Mouse (Mus musculus) c-Kit-positive CD71-positive TER-119-positive erythroid progenitor cells, embryonic 14.5 days (primary cell): ENCODE data around the gene Nsmce1.

ENCODE experiments used
- DNase-seq: peaks from one replicate; pipeline ENCODE4 v3.0.0-alpha.2; 2013; ENCODE audit warnings: low spot score

The Nsmce1 gene

GRCm38 (mm10) chr7:125491760-125492159, 364 bp upstream of the Nsmce1 start:
- DNase-seq: no peak

GRCm38 (mm10) chr7:125489636-125490035, 1.8 kb downstream of the Nsmce1 start:
- no peak for DNase-seq

DNA sequence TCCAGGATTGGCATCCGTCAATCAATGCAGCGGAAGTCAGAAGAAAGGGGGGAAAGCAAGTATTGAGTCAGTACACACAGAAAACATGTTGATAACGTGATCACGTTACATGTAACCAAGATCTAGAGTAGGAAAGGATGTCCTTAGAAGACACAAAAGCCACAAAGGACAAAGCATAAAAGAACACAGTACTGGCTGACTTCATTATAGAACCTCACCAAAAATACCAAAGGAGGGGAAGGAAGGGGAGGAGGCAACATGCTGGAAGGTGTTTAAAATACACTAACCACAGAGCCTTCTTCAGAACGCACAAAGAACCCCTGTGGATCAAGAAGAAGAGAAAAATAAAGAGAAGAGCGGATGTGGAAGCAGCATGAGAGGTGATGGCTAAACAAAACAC, 2.7 kb downstream of the Nsmce1 start:
- DNase-seq: no peak

- DNase-seq: no peak
These were observed 4.3 kb downstream of the Nsmce1 start for GRCm38 (mm10) chr7:125487126-125487525.

DNA sequence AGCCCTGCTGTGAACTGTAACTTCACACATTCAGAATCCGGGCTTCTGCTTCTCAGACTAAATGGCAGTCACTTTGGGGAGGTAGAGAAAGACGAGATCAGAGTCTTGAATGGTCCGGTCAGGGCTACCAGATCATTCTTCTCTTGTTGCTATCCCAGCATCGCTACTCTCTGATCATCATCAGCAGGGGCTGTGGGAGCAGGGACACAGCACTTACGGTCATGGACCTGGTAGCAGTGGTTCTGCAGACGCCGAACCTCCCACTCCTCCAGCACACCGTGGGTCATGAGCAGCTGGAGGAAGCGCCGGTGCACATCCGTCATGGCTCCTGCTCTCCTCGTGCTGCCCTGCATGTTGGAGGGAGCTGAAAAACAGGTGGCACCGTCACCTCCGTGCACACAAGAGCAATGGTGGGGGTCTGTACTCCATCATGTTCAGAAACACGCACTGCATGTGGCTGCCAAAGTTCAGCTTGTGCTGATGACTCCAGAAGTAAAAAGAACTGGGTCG, 5.2 kb downstream of the Nsmce1 start:
- DNase-seq: no peak

DNA sequence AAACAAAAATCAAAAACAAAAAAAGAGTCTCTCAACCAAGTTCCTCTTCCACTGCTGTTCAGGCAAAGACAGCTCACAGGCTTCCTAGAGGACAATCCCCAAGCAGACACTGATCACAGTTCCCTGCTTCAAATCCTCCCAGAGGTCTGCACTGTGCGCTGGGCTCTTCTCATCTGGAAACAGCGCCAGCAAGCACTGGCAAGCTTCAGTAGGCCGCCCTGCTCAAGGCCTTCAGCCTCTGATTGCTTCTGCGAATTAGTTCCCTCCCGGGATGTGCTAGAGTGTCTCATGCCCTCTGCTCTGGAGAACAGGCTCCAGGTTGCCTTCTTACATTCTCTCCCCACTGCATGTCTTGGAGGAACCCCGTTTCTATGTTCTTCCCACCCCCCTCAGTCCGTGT, 6.6 kb downstream of the Nsmce1 start:
- DNase-seq: no peak

DNA sequence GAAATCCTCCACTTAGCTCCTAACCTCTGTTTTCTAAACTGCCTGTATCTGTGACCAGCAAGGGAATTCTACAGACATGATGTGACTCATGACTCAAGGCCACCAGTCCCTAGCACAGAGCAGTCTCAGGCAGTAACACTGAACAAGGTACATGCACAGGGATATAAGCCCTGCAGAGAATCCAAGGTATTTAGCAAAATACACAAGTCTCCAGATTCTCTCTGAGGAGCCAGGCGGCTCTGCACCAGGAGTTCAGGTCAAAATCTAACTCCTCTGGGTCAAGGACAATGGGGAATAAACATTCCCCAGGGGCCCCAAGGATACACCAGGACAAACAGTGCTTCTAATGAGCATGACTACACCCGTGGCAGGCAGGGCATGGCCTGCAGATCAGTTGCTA, 8.5 kb downstream of the Nsmce1 start:
- DNase-seq: no peak

DNA sequence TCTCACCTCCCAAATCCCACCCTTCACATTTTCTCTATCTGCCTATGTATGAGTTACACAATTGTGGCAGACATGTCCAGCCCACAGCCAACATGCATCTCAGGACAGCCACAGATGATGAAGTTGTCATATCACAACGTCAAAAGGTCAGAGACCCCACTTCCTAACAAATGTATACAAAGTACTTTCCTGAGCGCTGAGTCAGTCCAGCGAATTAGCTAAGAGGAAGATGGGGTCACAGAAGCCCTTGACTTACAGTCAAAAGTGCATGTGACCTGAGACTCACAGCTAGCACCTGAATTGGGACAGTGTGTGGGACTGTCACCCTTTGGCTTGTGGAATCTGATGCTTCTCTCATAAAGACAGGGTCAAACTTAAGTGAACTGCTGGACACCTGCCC, 9.1 kb downstream of the Nsmce1 start:
- DNase-seq: no peak

DNA sequence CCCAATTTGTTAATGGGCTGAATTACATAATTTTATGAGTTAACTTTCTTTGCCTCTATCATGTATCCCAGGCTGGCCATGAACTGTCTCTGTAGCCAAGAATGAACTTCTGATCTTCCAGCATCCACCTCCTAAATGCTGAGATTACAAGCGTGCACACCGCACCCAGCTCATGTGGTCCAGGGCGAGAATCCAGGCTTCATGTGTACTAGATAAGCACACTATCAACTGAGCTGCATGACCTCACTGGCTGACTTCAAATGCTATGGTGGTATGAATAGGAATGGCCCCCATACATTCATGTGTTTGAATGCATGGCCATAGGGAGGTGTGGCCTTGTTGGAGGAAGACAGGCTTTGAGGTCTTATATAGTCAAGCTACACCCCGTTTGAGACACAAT, 10.9 kb downstream of the Nsmce1 start:
- no peak for DNase-seq

- DNase-seq: no peak
These were observed 12.9 kb downstream of the Nsmce1 start for GRCm38 (mm10) chr7:125478391-125478984.

- no peak for DNase-seq
These were observed 15.7 kb downstream of the Nsmce1 start for GRCm38 (mm10) chr7:125475601-125476251.

GRCm38 (mm10) chr7:125474535-125474934, 16.9 kb downstream of the Nsmce1 start:
- DNase-seq: no peak

DNA sequence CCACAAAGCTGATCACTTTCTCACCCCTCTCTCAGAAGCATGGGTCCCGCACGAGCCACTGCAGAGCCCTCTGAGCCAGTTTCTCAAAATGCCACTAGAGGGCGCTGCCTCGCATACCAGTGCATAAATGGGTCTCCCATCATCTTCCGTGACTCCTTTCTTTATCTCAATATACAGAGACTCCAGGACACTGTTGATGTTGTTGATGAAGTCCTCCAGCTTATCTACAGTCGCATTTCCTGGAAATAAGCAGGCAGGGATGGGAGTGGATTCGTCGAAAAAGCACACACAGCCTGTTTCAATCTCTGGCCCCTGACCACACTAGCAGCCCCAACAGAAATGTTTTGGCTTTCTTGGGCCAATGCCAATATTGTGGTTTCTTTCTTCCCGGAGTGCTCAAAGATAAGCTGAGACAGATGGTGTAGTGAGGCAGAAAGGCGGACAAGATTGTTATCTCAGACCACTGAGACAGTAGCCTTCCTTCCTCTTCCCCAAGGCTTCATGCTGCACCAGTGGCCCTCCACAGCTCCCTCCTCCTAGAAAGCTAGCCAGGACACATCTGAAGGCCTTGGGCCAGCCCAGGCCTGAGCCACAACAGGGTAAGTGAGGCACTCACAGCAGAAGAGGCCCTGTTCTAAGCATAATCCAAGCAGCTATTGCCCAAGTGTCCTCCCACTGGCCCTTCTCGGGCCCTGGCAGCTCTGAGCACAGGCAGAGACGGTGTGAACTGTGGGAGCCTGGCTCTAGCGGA, 19.2 kb downstream of the Nsmce1 start:
- peak; percentile 92 for DNase-seq

DNA sequence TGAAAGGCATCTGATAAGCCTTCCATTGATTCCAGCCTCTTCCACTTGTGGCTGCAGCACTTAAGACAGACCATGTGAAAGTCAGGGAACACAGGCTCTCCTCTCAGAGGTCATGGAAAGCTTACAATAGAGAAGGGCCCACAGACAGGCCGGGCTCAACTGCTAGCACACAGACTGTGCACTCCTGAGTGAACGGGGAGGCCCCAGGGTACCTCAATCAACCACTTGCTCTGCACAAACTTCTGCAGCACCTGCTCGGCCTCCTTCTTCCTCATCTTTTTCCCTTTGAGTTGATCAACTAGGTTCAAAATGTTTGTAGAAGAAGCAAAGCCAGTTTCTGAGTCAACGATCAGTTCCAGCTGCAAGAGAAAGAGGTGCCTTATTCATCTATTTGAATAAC, 20.5 kb downstream of the Nsmce1 start:
- no peak for DNase-seq

DNA sequence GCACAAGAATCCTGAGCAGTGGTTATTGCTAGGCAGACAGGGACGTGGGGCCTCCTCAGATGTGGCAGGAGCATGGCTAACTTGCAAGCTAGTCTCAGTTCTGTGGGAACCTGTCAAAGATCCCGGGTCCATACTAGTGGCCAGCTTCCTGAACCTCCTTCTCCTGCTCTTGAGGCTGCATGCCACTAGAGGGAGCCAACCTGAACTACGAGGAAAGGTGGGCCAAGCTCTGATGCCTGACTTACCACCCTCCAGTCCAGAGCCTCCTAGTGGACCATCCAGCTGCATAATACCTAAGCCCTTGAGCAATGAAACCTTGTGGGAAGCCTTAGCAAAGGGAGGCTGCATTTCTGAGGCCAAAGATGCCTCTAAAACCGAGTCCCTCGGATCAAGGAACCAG, 21.5 kb downstream of the Nsmce1 start:
- DNase-seq: peak; percentile 74

DNA sequence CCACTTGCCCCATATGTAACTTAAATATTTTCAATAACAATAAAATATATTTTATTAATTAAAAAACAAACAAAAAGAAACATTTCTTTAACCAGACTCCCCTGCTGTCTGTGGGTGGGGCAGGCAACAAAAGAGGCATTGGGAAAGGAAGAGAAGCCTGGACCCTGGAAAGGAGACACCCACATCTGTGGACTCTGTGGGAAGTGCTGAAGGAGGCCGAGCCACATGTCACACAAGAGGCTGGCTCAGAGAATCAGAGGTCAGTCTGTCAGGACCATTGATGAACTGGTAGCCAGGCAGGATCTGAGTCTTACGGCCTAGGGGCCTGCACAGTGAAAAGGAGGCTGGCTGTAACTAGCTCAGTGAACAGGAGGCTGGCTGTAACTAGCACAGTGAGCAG, 29.2 kb downstream of the Nsmce1 start:
- no peak for DNase-seq

- DNase-seq: no peak
These were observed 37.7 kb downstream of the Nsmce1 start for GRCm38 (mm10) chr7:125453671-125454070.

DNA sequence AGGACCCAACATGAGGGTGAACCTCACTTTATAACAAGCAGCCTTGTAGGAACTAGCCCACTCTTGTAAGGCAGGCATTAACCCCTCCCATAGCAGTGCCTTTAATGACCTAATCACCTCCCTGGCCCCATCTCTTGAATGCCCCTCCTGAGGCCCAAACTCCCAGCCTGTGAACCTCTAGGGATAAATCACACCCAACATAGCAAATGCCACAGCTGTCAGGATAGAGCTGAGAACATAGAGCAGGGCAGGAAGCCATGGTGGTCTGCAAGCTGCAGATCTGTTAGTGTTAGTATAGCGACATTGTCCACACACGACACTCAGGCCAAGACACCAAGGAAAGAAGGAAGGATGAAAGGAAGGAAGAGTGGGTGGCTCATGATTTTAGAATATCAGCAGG, 40.3 kb downstream of the Nsmce1 start:
- no peak for DNase-seq

DNA sequence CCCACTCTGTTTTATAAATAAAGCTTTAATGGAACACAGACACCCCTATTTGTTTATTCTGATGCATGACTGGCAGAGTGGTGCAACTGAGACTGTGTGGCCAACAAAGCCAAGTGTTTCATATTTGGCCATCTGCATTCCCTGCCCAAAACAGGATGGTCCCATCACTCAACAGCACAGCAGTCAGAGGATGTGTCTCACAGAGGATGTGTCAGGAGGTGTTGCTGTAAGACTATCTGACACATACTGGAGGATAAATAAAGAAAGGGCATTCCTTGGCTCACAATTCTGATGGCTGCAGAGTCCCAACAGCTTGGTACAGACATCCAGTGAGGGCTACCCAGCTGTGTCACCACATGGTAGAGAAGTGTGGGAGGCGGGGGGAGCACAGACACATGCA, 40.7 kb downstream of the Nsmce1 start:
- no peak for DNase-seq

DNA sequence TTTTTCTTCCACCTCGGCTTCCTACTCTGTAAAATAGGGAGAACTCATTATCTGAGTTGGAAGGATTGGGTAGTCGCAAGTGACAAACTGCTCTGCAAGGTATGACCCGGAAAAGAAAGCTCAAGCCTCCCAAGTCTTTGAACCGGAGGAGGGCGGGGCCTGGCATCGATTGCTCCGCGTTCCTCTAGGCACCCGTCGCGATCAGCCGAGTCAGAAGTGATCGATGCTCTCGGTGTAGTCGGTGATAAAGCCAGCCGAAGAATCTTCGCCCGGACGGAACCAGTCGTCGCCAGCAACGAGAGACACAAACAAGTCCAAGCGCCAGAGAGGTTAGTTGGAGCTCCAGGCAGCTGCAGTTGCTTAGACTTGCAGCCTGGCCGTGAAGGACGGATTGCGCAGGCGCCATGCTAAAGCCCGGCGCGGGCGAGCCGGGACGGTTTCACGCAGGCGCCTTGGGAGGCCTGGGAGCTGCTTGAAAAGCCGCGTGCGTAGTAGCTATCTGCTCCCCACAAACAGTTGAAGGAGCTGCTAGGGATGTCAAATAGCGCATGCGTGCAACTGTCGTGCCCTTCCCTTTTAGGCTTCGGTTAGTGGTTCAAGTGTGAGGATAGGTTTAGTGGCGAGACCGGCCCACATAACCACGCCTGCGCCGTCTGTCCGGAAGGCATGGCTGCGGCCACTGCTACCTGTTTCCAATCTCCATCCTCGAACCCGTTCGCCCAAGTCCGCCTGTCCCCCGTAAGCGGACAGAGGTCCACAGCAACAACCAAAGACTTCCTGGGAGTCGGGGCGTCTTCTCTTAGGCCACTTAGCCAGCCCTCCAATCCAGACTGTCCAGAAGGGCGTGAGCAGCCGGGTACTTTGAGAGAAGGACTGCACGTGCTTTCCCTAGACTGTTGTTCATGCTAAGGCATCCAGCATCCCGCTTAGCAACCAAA, 46.7 kb downstream of the Nsmce1 start, which contains the start of gene Kdm8:
Gene Kdm8, plus strand, starts transcription at position 213 of the 938 bp plus-strand sequence.
- DNase-seq: peak; percentile 97

DNA sequence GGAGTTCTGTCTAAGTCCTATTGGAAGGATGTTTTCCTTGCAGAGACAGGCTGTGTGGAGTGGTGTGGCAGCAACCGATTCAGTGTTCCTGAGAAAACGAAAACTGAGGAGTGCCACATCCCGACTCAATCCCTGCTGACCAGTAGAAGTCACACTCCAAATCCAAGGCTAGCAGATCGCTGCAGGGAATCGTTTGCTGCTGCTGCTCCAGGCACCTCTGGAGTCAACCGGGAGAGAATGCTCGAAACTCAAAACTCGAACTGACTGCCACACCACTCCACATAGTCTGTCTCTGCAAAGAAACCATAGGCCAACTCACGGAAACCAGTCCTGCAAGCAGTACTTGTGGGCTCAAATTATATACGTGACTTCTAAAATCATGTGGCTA, 47.3 kb downstream of the Nsmce1 start:
- DNase-seq: no peak

DNA sequence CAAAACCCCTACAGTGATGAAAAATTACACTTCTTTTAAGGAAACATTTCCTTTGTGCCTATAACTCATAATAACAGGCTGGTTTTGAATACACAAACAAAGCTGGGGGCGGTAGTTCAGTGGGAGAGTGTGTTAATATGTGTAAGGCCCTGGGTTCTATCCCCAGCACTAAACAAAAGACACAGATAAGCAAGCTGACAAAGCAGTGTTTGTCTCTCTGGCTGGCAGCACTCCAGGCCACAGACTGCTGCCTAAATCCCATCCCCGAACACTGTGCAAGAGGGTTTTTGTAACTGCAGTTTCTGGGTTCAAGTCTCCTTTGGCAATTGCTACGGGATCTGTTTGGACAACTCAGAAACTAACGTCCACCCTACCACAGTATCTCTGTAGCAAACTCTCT, 49.1 kb downstream of the Nsmce1 start:
- DNase-seq: no peak
